Mouse (Mus musculus) cerebellum, adult (tissue): ENCODE data around the gene Inpp5b.
A peak's percentile ranks its signal among the peaks of the same experiment; 100 is the strongest.
"Not testable (repeated sequence)": the region's sequence is repeated elsewhere in the genome, so short reads cannot be mapped to it uniquely, and the experiment has no call there.

Experiments used
- ATAC-seq: cut with Nextera tagmentation; 2 replicates; pipeline ENCODE4 v1.9.2; 2017; ENCODE audit warnings: mild to moderate bottlenecking, moderate library complexity, mixed read lengths; ENCODE audit not compliant: insufficient number of reproducible peaks, low FRiP score, low TSS enrichment

Gene Inpp5b

DNA sequence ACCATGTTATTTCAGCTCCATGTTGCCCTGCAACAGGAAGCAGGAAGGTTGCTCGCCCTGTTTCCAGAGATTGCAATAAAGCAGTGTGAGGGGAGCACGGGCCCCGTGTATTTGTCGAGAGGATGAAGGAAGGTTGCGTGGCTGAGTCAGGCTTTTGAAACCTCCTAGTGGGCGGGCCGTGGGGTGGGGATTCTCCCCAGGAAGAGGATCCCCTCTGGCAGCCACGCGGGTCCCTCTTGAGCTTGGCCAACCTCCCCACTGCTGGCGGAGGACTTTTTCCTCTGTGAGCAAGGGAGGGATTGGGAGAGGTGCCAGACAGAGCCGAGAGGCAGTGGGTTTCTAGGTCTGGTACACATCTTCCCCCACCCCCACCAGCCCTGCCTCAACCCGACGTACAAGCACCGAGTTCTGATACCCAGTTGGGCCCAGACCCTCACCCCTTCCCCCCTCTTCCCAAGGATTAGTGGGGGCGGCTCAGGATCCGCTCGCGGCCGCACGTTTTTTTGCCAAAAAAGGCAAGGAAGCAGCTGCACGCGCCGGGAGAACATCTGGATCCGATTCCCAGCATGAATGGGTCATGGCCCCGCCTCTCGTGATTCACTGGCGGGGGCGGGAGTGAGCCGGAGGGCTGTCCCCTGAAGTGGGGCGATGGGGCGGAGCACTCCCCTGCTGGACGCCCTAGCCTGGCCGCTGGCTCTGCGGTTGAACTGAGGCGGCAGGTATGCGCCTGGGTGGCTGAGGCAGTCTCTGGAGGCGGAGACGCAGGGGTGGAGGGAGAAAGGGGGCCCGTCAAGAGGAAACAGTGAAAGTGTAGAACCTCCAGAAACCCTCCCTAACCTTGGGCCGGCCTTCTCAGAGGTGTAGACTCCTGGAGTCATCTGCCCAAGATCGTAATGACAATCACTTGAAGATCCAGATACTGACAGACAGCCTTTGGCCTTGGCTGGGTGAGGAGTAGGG, 32.9 kb upstream of the Inpp5b start:
- ATAC-seq, result no peak

DNA sequence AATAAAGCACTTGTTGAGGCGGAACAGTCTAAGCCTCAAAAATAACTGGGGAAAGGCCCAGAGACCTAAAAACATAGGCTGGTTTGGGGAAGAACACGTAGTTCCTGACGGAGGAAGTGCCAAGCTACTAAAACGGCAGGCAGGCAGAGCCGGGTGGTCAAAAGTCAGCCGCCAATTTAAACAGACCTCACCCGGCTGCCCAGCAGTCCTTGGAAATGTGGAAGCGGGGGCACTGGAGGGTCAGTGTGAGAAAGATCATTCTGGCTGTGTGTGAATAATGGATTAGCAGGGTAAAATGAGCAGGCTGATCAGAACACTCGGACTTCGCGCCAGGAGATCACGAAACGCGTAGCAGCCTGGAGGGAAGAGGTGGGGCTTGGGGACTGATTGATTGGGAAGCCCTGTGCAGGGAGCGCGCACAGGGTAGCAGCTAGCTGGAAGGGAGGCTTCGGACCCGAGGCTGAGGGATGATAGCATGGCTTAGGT, 31.6 kb upstream of the Inpp5b start:
- no peak for ATAC-seq

DNA sequence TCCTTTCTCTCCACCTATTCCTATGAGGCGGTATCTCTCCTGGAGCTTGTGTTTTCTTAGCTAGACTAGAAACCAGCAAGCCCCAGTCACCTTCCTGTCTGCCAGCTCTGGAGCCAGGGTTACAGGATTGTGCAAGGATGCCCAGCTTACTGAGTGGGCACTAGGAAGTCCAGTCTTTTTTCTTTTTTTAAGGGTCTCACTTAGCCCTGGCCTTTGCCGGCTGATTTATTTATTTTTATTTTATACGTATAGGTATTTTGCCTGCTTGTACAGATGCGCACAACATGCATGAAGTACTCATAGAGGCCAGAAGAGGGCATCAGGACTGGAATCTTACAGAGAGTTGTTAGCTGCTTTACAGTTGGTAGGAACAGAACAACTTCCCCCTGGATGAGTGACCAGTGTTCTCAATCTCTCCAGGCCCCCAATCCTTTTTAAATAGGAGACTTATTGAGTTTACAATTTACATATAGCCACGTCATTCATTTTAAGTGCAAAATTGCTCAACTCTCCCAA, 30.8 kb upstream of the Inpp5b start:
- ATAC-seq, result no peak

DNA sequence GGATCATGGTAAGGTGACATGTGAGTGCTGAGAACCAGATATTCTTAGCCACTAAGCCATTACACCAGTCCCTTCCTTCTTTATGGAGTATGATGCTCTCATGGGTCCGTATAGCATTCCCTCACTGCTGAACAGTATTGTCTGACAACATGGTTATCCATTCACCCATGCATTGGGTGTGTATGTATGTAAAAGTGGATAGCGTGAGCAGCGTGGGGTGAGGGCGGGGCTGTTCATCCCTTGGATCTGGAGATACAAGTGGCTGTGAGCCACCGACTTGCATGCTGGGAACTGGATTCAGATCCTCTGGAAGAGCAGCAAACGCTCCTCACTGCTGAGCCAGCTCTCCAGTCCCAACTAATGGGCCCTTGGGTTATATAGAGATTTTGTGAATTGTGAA, 29.0 kb upstream of the Inpp5b start:
- ATAC-seq, result no peak

DNA sequence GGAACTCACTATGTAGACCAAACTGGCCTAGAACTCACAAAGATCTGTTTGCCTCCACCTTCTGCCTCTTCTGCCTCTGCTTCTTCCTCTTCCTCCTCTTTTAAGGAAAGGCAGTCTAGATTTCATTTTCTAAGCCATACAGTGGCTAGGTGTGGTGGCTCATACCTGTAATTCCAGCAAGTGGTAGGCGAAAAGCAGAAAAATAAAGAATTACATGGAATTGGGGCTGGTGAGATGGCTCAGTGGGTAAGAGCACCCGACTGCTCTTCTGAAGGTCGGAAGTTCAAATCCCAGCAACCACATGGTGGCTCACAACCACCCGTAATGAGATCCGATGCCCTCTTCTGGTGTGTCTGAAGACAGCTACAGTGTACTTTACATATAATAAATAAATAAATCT, 27.8 kb upstream of the Inpp5b start:
- ATAC-seq, result not testable (repeated sequence)

DNA sequence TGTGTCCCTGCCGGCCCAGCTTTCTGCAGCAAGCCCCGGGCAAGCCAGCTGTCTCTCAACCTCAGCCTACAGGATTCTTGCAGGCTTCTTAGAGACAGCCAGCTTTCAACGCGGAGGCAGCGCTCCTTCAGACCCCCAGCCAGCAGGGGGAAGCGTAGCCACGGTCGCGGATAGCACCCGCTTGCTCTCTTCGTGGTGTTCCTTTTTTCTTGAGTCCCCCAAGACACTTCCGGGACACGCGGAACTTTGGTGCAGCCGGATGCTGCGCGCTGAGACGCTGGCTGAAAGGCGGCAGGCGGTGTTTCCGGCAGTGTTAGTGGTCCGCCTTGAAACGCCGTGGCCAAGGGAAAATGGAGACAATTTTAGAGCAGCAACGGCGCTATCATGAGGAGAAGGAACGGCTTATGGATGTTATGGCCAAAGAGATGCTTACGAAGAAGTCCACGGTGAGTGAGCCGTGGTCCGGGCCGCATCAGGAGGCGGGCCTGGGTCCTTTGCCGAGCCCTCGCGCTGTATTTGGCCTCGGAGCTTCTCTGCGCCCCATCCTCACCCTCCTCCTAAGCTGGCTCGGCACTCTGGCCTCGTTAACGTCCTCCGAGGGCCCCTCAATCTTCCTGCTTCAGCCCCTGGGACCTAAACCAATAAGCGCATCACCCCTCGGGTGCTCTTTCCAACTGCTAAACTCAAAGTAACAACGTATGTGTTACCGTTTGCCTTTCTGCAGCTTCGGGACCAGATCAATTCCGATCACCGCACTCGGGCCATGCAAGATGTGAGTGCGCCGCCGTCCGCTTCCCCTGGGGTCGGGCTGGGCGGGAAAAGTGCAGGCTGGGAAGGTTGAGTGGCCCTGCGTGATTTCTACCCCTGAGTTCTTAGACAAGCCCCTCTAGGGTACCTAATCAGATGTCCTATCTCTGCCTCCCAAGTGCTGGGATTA, 26.8 kb upstream of the Inpp5b start, which contains the start of gene Sf3a3:
Gene Sf3a3, plus strand, starts transcription at position 232 of the 937 bp plus-strand sequence.
- ATAC-seq, result peak; percentile 93

DNA sequence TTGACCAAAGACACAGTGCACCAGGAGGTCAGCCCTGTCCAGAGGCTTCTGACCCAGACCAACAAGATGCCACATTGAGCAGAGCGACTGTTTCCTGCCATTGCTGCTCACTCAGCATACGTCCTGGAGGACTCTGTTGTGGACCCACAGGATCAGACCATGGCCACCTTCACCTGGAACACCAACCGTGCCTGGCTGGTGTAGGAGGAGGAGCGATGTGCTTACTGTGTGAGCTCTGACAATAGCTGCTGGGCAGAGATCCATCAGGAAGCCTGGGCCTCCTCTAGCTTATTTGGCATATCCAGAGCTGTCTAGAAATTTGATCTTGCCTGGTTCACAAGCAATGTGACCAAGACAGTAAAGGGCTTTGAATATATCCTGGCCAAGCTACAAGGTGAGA, 22.5 kb upstream of the Inpp5b start:
- ATAC-seq, result no peak

DNA sequence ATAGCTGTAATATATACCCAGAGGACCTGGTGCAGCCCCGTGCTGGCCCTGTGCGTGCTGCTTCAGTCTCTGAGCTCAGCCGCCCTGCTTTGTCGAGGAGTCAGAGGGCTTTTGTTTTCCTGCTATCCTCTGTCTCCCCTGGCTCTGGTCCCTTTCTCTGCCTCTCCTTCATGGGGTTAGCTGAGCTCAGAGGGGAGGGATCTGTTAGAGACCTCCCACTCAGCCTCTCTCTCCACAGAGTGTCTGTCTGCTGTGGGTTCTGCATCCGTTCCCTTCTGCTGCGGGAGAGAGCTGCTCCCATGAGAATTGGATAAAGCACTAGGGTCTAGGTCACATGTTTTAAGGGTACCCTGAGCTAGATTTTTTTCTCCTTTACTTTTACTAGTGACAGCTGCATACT, 15.5 kb upstream of the Inpp5b start:
- no peak for ATAC-seq

DNA sequence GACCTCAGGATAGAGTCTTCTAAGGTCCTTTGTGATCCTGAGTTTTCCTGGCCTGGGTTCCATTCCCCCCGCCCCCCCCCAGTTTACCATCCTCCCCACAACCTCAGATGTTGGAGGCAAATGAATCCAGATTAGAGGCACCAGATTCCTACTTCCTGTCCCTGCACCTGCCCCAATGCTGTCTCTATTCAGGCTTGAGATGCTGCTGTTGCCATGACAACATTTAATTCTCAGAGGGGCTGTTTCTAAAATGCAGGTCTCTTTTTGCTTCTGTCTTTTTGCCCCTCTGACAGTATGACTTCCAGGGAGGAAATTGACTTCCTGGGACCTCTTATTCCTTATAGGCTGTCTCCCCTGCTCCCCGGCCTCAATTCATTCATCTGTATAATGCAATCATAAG, 4.7 kb upstream of the Inpp5b start:
- ATAC-seq, result no peak

DNA sequence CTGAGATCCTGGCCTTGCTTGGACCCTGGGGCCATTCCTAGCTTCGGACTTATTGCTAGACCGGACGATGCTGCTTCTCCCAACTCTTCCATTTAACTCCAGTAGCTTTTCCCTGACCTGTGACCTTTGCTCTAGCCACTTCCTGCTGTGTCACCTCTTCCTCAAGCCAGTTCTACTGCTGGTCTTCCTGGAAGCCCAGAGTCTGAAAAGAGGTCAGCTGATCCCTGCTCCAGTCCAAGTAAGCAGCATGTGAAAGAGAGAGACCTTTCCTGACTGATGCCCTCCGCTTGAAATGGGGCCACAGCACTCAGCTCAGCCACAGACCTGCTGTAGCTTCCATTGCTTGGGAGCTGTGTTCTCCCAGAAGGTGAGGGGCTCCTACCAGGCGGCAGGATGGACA, 4.2 kb upstream of the Inpp5b start:
- no peak for ATAC-seq

DNA sequence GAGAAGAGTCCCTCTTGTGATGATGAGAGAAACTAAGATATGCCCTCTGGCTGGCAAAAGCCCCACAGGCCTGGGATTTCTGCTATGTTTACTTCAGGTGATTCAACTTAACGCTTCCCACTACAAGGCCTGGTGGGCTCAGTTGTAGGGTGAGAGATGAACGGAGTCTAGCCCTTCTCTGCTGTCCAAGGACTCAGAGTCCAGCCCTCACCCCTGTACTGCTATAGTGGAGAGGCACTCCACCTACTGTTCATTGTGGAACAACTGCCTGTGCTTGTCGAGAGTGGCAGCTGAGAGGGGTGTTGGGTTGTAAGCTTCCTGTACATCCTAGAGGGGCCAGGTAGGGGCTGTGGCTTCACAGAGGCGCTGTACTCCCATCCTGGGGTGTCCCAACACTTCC, 3.6 kb upstream of the Inpp5b start:
- no peak for ATAC-seq

DNA sequence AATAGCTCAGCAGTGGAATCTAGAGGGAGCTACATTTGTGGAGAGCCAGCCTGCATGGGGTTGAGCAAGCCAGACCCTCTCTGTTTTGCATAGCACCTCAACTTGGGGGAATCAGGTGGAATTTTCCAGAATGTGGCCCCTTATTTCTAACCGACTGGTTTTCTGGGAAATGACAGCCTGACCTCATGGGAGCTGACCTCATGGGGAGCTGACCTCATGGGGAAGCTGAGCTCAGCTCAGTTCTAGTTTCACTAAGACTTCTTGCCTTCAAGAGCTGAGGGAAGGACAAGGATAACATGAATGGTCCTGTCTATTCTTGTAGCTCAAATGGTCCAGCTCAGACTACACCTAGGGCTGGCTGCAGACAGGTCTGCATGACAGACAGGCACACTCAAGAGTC, 2.9 kb upstream of the Inpp5b start:
- ATAC-seq, result no peak

DNA sequence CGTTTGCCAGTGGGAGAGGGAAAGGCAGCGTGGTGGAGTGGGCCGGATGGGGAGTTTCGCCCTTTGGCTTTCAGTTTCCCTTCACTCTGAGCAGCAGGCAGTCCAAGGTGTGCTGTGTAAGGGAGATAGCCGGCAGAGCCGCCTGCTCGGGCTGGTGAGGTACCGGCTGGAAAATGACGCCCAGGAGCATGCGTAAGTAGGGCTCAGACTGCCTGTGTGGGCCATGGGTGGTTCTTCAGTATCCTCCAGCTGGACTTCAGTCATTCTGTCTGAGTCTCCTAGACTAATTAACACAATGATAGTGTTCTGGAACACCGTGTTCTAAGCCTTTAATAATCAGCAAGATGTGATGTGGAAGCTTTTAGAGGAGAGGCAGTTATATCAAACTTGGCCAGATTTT, 1.2 kb downstream of the Inpp5b start:
- no peak for ATAC-seq

DNA sequence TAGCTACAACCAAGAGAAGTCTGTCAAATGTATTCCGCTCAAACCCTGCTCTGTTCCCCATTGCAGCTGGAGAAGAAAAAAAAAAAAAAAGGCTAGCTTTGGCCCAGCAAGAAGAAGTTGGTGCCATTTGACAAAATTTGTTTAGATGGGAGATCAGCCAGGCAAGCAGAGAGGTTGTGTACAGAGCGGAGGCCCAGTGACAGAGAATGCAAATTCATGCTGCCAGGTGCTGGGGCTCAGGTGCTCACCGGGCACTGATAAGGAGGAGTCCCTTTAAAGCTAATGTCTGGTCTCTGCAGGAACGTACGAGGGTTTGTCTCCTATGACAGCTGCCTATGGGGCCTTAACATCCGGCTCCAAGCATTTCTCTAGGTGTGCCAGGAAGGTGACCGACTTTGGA, 4.9 kb downstream of the Inpp5b start:
- ATAC-seq, result no peak

DNA sequence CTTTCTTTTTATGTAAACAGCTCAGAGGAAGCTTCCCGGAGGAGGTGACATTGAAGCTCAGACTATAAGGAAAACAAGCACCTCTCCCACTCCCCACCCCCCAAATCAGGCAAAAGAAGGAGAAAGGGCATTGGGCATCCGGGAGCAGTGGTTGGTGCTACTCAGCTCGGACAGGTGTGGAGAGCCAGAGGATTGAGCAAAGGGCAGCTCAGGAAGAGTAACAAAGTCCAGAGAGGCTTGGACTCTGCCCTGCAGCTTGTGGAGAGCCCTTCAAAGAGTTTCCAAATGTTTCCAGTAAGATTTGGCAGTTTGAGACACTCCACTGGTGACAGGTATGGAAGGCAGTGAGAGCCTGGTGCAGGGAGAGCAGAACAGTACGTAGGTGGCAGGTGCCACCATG, 6.2 kb downstream of the Inpp5b start:
- ATAC-seq, result no peak

DNA sequence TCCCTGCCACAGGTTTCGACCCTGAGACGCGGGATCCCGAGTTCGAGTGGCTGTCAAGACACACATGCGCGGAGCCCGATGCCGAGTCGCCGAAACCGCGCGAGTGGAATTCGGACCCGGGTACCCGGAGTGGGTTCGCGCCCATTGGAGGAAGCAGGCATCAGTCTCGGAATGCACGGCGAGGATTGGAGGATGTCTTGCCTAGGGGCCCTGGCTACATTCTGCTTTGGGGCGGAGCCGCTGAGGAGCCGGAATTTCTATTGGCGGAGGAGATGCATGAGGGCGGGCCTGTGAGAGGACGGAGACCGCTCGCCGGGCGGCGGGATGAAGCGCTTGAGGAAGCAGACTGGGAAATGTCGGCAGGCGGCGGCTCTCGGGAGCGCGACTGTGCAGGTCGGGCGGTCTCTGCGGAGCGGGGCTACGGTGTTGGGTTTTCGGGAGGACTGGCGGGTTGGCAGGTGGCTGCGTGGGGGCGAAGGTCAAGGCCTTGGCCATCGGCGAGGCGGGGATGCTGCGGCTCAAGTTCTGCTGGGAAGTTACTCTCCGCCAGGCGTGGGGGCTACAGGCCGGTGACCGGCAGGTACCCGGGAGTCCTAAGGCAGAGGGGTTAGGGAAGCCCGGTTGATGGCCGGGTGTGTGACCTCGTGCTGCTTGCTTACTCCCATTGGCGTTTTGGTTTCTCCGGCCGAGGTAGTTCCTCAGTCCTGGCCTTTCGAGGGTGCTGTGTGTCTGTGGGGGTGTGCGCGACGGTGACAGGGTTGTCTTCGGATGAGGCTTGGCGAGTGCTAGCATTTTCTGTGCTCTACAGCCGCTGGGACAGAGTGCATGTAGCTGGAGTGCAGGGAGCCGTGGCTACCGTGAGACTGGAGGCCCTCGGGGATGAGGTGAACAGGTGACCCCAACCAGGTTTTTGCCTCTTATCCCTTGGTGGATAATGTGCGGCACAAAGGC, 9.9 kb downstream of the Inpp5b start:
- ATAC-seq, result peak; percentile 100

DNA sequence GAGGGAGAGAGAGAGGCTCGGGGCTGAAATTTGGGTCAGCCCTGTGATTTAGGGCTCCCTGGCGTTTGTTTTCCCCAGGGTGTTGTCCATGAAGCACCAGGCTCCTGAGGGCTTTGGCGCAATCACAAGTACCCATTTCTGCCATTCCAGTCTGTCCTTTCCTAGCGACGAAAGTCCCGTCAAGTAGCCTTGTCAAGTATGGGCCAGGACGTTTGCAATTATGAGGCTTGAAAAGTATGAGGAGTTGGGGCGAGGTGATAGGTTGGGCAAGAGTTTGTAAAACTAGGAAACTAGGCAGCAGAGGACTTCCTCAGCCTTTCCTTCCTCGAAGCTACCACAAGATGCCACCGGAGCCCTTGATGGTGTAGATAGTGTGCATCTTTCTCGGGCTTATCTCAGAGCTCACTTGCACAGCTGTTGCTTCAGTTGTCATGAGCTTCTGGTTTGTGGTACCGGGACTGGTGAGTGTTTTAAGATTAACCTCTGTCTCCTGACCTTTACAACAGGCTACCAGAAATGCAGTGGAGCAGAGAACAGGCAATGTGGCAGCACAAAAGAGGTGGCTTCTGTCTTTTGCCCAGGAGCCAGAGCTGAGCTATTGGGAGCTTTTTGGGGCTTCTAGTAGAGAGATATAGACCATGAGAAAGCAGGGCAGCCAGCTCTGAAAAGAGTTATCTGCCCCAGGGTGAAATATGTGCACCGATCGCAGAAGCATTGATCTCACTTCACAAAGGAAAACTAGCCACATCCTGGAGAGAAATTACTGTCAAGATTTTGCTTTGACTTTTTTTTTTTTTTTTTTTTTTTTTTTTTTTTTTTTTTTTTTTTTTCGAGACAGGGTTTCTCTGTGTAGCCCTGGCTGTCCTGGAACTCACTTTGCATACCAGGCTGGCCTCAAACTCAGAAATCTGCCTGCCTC, 10.9 kb downstream of the Inpp5b start:
- no peak for ATAC-seq

DNA sequence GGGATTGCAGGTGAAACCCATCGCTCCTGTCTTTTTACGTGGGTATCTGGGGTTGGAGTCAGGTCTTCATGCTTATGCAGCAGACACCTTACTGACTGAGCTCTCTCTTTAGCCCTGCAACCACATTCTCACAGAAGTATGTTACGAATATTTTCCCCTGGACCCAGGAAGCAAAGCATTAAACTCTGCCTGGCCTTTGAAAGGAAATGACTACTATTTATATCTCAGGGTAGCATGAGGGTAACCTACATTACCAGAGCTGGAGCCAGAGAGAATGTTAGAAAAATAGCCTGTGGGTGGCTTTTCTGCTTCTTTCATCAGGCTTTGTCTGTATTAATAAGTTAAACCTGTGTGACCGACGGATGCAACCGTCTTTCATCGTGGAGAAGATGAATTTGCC, 13.9 kb downstream of the Inpp5b start:
- no peak for ATAC-seq
